Mouse (Mus musculus) G1E (cell line): ENCODE data around the gene Dgcr8.

Experiments used
- CTCF ChIP-seq: IDR thresholded peaks from 2 replicates; pipeline ENCODE4 v1.5.1; 2012; ENCODE audit warnings: low read depth, low read length, inconsistent platforms, mixed read lengths
- GATA1 ChIP-seq: IDR thresholded peaks from 2 replicates; pipeline ENCODE4 v1.6.1; 2012; ENCODE audit warnings: borderline replicate concordance, low read length, inconsistent platforms, mixed read lengths
- POLR2AphosphoS5 ChIP-seq: IDR thresholded peaks from 2 replicates; pipeline ENCODE4 v1.6.1; 2012; ENCODE audit warnings: low read depth, low read length, inconsistent platforms; ENCODE audit not compliant: insufficient replicate concordance
- TAL1 ChIP-seq: conservative IDR thresholded peaks from 2 replicates; pipeline ENCODE4 v1.6.1; 2012; ENCODE audit warnings: low read depth, low read length, inconsistent platforms, mixed read lengths

DNA sequence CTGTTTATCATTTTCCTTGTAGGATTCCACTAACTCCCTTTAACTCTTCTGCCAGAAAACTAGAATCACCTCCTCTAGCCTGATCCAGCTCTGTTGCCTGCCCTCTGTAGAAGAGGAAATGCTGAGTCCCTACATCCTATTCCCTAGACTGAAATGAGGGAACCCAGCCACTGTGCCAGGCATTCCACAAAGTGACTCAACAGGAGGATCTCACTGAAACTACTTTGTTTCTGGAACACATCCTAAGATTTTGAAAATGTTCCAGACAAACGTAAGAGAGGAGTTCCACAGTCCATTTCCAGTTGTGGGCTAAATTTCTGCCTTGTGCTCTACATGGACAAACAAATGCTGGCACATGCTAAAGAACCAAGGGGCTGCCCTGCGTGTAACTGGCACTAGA, 34.4 kb upstream of the Dgcr8 start:
- TF ChIP-seq CTCF (no peak), POLR2AphosphoS5 (no peak), TAL1 (no peak), GATA1 (no peak)
